Mouse (Mus musculus): Measurements from ENCODE around the gene Phkg1.
"Not testable (repeated sequence)": the region's sequence is repeated elsewhere in the genome, so short reads cannot be mapped to it uniquely, and the experiment has no call there.

The Phkg1 gene

GRCm38 (mm10) chr5:129907775-129908174, 9.4 kb upstream of the Phkg1 start:
- no peak for DNase-seq (ENCODE audit: low spot score in 2 of 2)

GRCm38 (mm10) chr5:129895198-129896088, 2.9 kb downstream of the Phkg1 start, which contains the start of gene Zbed5:
TSS of gene Zbed5 (plus strand) at chr5:129895723.
- DNase-seq (ENCODE audit: low spot score in 2 of 2): peak; percentile 82 to 92

GRCm38 (mm10) chr5:129890390-129890789, 8.0 kb downstream of the Phkg1 start:
- not testable (repeated sequence) for DNase-seq (ENCODE audit: low spot score in 2 of 2)

DNA sequence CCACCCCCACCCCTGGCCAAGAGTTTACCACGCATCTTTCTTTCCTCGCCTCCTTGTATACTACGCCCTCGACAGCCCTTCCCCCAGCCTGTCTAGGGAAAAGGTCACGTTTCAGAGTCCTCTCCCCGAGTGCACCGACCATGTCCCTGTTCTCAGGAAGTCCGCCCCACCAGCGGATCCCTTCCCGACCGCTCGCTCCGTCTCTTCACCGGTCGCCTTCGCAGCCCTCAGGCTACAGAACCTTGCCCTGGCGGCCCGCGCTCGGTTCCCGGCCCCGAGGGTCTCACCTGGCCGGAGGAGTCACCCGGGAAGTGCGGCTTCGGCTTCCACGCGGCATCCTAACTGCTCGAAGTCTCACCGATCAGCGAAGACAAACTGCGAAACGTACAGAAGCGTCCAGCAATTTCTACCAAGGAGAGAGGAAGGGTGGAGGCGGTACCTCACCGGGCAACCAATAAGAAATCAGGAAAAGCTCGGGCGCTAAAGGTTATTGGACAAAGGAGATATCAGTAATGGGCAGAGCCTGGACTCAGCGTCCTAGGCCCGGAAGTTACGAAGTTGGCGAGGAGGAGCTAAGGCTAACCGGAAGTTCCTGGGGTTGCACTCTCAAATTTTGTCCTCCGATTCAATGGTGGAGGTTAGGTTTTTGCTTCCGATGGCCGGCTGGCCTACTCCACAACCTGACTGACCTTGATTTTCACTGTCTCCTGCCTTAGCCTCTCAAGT, 11.3 kb downstream of the Phkg1 start, which contains the start of gene Chchd2:
TSS of gene Chchd2 (minus strand) at position 560 of the 726 bp plus-strand sequence.
- DNase-seq (ENCODE audit: low spot score in 2 of 2): peak; percentile 92 to 98

DNA sequence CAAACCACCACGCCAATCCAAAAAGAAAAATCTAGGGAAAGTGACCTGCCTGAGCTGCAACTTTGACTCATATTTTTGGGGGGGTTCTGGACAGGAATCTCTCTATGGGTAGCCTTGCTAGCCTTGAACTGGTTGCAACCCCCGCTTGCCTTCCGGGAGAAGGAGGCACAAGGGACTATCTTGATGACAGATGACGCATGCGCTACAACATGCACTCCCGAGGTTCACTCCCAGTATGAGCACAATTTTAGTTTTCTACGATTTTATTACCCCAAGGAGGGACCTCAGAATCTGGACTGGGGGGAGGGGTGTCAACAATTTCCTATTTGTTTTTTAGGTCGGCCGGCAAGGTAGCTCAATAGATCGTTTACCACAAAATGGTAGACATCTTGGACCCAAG, 12.1 kb downstream of the Phkg1 start:
- DNase-seq (ENCODE audit: low spot score in 2 of 2): no peak

DNA sequence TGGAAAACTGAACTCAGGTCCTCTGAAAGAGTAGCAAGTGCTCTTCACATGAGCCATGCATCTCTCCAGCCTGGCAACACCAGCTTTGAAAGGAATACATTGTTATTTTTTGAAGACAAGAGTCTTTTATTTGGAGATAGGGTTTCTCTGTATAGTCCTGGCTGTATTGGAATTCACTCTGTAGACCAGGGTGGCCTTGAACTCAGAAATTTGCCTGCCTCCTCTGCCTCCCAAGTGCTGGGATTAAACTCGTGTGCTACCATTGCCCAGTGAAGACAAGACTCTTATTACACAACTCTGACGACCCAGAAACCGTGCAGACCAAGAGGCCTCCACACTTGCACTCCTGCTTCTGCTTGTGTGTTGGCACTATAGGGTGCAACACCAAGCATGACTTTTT, 18.5 kb downstream of the Phkg1 start:
- no peak for DNase-seq (ENCODE audit: low spot score in 2 of 2)

DNA sequence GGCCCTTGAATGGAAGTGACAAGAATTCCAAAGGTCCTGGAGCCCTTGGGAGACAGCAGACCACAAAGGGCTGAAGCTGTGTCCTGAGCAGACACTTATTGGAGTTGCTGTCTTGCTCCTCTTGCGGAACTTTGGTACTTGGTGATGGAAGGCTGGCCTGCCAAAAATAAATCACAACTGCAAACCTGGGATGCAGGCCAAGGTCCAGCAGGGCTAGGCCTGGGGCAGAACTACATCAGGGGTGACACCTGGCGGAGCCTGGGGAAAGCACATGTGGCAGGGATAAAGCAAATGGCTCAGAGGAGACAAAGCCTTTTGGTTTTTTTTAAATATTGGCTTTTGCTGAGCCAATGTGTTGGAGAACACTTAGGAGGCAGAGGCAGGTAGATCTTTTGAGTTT, 19.4 kb downstream of the Phkg1 start:
- DNase-seq (ENCODE audit: low spot score in 2 of 2): peak; percentile 13 to 48

GRCm38 (mm10) chr5:129877731-129878455, 20.5 kb downstream of the Phkg1 start:
- DNase-seq (ENCODE audit: low spot score in 2 of 2): peak; percentile 12 to 39

- DNase-seq (ENCODE audit: low spot score in 2 of 2): no peak
Observed at GRCm38 (mm10) chr5:129875098-129875497, 23.3 kb downstream of the Phkg1 start.

DNA sequence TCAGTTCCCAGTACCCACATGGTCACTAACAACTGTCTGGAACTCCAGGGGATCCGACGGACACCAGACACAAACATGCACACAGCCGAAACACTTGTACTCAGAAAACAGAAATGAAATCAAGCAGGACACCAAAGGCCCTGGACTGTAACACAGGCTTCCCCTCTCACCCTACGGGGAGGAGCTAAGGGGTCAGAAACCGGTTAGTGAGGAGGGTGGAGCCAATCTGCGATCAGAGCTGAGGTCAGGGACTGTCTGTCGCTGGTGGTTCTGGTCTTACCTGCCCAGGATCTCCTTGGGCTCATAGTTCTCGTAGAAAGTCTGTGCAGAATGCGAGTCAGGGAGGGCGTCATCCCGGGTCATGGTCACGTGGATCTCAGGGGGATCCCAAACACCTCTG, 24.4 kb downstream of the Phkg1 start:
- no peak for DNase-seq (ENCODE audit: low spot score in 2 of 2)

- no peak for DNase-seq (ENCODE audit: low spot score in 2 of 2)
Observed at GRCm38 (mm10) chr5:129871238-129871637, 27.1 kb downstream of the Phkg1 start.

- DNase-seq (ENCODE audit: low spot score in 2 of 2): no peak
Observed at GRCm38 (mm10) chr5:129869238-129869995, 28.9 kb downstream of the Phkg1 start.

GRCm38 (mm10) chr5:129865841-129866240, 32.5 kb downstream of the Phkg1 start:
- no peak for DNase-seq (ENCODE audit: low spot score in 2 of 2)

DNA sequence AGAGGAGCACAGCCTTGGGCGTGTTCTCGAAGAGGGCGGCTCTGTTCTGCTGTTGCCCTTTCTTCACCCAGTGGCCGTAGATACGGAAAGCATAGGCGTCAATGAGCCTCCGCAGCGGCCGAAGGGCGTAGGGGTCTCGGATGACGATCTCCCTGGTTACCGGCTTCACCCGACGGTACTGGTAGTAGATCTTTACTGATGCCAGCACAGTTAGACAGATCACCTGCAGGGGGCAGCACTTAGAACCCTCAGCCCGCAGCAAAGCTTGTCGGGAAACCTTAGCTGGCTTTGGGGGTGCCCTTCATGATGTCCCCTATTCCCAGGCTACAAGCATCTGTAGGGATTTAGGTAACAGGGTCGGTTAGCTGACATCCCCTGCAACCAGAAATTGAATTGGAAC, 33.9 kb downstream of the Phkg1 start:
- peak; percentile 22 to 48 for DNase-seq (ENCODE audit: low spot score in 2 of 2)

- DNase-seq (ENCODE audit: low spot score in 2 of 2): no peak
Observed at GRCm38 (mm10) chr5:129862325-129862724, 36.0 kb downstream of the Phkg1 start.

DNA sequence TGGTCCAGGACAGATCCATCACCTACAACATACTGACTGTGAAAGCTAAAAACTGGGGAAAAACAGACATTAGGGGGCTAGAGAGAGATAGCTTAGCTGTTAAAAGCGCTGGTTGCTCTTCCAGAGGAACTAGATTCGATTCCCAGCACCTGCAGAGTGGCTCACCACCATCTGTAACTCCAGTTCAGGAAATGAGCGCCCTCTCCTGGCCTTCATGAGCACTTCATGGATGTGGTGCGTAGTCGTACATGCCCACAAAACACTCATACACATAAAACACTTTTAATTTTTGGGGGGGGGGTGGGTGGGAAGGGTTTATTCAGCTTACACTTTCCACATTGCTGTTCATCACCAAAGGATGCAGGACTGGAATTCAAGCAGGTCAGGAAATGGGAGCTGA, 41.9 kb downstream of the Phkg1 start:
- DNase-seq (ENCODE audit: low spot score in 2 of 2): no peak

DNA sequence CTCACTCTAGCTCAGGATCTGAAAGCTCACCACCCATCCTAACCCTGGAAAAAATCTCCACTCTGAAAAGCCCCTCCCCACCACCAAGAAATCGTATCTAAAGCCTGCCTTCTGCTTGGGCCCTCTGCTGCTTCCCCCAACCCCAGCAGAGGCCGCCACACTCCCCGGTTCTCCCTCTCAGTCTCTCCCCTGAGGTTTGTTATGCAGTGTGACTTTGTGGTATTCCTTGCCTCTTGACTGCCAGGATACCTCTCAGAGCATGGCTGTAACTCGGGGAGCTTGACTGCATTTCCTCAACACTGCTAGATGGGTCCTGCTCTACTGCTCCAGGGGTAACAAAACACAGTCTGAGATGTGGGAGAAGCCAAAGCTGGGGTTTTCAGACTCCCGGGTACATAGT, 43.2 kb downstream of the Phkg1 start:
- no peak for DNase-seq (ENCODE audit: low spot score in 2 of 2)

DNA sequence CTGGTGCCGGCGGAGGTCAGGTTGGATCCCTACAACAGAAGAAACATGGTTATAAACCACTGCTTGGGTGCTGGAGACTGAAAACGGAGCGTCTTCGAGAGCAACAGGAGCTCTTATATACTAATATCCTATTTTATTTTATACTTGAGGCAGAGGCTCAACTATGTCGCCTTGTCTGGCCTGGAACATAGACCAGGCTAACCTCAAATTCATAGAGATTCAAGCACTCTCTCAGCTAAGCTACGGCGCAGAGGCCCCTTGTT, 50.9 kb downstream of the Phkg1 start:
- DNase-seq (ENCODE audit: low spot score in 2 of 2): no peak

DNA sequence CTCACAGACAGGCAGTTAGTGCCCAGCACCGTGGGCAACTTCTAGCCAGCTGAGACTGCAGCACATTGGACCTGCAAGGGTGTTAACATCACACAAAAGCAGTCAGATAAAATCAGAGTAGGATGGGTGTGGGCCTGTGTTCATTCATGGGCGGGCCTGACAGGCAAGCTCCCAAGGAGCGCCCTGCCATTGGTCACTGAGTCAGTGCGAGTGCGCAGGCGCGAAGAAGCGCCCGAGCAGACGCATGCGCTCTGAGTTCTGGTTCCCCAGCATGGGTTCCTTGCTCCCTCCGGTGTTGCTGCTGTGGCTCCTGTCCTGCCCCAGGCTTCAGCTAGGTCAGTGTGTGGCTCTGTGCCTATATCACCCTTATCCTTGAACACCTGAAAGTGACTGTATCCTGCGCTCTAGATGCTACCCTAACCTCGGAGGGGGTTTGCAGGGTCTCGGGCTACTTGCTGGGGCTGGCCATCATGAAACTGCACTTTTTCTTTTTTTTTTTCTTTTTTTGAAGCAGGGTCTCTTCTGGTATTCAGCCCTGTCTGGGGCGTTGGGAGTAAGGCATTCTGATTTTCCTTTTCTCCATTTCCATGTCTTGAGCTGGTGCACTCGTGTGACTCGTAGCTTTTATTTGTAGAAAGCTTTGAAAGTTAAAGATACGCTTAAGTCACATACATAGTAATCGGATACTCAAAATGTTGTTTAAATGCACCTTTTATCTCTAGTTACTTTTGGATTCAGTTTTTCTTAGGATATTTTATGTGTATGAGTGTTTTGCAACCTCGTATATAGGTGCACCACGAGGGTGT, 51.4 kb downstream of the Phkg1 start, which contains the start of gene Sumf2:
TSS of gene Sumf2 (plus strand) at position 235 of the 806 bp plus-strand sequence.
- peak; percentile 96 for DNase-seq (ENCODE audit: low spot score in 2 of 2)

DNA sequence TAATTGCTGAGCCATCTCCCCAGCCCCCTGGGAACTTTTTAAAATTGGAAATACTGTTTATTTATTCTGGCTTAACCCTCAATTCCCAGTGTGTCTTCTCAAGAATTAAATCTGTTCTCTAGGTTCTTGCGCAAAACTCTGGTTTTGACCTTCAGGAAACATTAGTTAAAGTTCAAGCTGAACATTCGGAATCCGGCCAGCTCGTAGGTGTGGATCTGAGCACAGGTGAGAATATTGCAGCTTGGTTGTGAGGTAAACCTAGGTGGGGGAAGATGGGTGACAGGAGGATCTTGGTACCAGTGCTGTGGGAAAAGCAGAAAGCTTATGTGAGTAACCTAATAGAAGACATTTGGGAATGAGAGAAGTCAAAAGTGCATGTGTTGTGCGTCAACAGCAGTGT, 53.5 kb downstream of the Phkg1 start:
- no peak for DNase-seq (ENCODE audit: low spot score in 2 of 2)

Data from frontal cortex, postnatal 36 days (tissue).